Mouse (Mus musculus) hematopoietic stem cell, adult 5-6 weeks (primary cell): ENCODE results near the gene Drd3. TPM values are rescaled to one million over a fixed set of nuclear protein-coding genes. Genes with fewer than 3 reads are reported as not detected.

Experiments used
- ATAC-seq, 2 experiments: fragments of 125-278 bp in 1 of 2; replicated peaks in 1 of 2; 2 replicates each; pipeline ENCODE4 v1.8.0; 2016 to 2017; ENCODE audit warnings: inconsistent platforms in 2 of 2, mild to moderate bottlenecking in 2 of 2, moderate number of reproducible peaks in 2 of 2, low read depth in 1 of 2, moderate TSS enrichment in 1 of 2; ENCODE audit not compliant: low FRiP score in 2 of 2, poor library complexity in 2 of 2, severe bottlenecking in 2 of 2, insufficient read depth in 1 of 2, low TSS enrichment in 1 of 2
- total RNA-seq: library from RNA; stranded (forward); fragments of 172-1452, 232-1000 nt; gene quantifications from 2 replicates; pipeline ENCODE4 v1.2.3, GENCODE M21; 2017

The Drd3 gene
- total RNA-seq: not detected in 2 replicates

DNA sequence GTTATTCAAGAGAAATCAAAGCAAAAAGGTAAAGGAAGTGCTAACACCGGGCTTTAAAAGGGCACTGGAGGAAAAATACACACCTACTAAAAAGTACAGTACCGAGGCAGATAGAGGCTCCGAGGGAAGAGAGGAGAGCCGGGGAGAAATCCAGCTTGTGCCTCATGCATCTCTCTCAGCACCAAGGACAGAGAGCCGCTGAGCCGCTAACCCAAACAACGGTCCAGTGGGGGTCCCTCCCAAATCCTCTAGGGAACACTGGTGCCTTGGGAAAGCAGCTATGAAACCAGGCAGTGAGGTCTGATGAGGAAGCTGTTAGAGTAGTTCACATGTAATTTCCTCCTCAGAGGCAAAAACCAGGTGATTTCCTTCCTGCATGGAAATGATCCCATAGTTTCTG lies at the start of gene Drd3:
Gene Drd3 (plus strand): TSS at position 276 of the 400 bp plus-strand sequence.
- ATAC-seq: no peak

GRCm38 (mm10) chr16:43708335-43709061 lies 45.3 kb upstream of the Drd3 start:
- ATAC-seq: no peak

DNA sequence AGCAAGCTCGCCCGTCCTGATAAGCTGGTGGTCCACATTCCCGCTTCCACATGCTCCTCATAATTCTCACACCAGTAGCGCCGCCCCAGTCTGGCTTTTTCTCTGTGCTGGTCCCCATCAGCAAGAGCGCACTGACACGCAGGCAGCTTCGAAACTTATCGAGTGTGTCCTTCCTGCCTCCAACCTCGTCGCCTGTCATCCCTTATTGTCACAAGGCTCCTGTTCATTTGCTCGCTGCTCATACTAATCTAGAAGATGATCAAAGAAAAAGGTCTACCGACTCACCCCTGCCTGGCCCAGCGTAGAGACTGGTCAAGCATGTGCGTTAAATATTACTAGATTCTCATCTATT lies 44.8 kb upstream of the Drd3 start:
- ATAC-seq: no peak

GRCm38 (mm10) chr16:43709432-43710133 lies 44.2 kb upstream of the Drd3 start:
- peak; percentile 74 to 78; a peak in 3 of 4 replicates for ATAC-seq

DNA sequence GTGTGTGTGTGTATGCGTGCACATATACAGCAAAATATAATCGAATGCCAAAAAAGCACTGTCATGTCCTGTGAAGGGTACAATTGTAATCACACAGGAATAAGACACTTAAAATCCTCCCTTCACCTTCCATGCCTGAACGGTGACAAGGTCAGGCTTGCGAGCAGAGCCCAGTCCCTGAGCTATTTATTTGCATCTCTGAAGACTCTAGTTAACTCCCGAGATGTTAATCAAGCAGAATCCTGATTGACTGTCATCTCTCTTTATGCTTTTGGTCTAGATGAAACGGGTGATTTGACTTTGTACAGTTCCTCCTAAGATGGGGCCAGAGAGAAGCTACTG lies 43.7 kb upstream of the Drd3 start:
- no peak for ATAC-seq

DNA sequence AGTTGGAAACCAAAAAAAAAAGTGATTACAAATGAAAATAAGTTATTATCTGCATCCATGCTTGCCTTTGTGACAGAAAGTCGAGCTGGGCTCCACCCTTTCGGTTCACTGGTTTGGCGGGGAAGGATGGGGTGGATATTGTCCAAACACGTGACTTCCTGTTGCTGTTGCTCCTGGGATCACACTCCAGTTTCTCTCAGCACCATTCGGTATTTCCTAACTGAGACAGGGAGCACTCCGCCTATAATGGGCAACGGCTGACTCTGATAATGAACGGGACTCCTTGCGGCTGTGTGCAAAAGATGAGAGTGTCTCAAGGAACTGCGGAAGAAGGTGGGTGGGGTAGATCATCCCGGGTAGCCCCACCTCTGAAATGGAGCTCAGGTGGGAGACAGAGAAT lies 43.2 kb upstream of the Drd3 start:
- no peak for ATAC-seq

GRCm38 (mm10) chr16:43711361-43711760 lies 42.5 kb upstream of the Drd3 start:
- ATAC-seq: no peak

- no peak for ATAC-seq
These were observed 29.4 kb upstream of the Drd3 start for GRCm38 (mm10) chr16:43724444-43724843.

DNA sequence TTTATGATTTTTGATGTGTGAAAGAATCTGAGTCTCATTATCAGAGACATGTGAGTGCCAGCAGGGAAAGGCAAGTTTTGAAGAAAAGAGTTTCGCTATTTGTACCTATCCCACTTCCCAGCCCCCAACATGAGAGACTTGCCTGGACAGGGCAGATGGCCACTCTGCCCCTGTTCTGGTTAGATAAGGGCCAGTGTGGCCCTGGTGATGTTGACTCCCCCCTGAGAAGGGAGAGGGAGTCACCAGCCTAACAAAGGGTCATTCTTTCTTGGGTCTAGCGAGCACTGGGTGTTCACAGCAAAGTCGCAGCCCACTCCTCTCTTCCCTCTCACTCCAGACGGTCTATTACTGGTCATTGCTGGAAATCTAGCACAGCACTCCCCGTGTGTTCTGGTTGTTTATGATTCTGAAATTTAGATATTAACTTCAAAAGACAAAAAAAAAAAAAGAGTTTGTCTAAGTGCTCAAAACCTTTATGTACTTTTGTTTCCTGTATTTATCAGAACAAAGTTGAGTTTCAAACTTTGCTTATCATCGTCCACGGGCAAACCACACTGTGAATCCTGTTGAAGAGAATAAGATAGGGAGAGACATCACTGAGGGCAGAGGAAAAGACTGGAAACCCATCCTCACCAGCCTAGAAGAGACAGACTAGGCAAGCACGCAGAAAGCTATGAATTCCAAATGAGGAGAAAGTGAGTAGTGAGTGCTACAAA lies 24.2 kb upstream of the Drd3 start:
- ATAC-seq: no peak

DNA sequence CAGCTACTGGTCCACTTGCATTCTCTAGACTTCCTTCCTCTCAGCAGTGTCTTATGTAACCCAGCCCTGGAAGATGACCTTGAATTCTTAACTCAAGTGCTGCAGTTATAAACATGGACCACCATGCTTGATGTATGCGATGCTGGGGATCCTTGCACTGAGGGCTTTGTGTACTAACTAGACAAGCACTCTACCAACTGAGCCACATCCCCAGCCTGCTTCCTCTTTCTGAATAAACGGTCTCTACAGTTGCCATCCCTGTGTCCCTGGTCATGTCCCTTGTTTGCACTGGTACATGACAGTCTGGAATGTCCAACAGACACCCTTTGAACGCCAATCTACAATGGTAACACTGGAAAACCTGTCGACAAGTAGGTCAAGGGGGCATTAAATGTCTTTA lies 23.5 kb upstream of the Drd3 start:
- ATAC-seq: no peak

GRCm38 (mm10) chr16:43732496-43732895 lies 21.3 kb upstream of the Drd3 start:
- ATAC-seq: no peak

DNA sequence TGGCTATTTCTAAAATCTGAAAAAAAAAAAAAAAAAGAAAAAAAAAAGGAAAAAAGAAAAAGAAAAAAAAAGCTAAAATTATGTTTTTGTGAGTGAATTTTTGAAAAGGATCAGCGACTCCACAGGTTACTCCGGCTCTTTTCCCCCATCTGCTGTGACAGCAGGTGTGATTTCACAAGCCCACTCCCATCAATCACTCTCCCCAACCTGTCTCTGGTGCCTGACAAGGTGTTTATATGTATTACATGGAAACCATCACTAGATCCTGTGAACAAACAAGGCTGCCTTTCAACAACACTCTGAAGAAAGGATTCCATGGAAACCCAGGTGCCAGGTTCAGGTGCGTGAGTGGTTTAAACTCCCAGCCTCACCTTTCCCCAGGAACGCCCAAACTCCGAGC lies 20.9 kb upstream of the Drd3 start:
- no peak for ATAC-seq

DNA sequence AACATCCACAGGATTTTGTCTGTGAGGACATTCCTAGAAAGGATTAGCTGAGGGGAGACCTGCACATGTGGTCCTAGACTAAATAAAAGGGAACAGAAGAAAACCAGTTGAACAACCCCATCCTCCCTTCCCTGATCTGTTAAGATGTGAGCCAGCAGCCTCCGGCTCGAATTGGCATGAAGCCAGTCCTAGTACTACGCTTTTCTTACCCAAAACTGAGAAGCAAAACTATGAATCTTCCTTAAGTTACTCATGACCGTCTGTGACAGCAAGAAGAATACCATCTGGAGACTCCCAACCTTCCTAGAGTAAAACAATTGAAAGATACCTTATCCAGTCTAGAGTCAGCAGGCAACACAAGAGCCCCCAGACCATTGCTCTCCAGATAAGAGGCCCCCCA lies 15.9 kb upstream of the Drd3 start:
- no peak for ATAC-seq

DNA sequence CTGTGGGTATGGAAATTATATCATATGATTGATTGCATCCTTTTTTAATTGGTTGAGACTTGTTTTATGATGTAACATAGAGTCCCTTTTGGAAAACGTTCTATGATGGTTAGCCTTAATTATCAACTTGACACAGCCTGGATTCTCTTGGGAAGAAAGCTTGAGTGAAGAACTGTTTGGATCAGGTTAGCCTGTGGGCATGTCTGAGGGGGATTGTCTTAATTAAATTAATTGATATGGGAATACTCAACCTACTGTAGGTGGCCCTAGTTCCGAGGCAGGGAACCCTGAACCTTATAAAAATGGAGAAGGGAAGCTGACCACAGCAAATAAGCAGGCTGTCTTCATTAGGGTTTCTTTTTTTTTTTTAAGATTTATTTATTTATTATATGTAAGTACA lies 12.9 kb upstream of the Drd3 start:
- ATAC-seq: no peak

- ATAC-seq: no peak
These were observed 5.4 kb upstream of the Drd3 start for GRCm38 (mm10) chr16:43748424-43748823.

DNA sequence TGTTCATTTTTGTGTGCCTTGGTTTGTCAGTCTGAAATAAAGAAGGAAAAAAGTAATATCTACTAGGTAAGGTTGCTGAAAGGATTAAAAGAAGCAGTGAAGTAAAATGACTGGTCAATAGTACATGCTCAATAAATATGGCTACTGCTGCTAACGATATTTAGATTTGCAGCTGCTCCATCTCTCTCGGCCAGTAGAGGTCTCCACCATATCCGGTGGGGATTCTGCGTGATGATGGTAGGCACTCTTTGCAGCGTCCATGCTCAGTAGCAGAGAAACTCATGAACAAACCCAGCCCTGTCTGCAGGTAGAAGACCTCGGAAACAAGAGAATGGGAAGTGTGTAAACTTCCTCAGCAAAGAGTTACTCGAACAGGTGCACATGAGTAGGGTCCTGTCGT lies 926 bp upstream of the Drd3 start:
- no peak for ATAC-seq

DNA sequence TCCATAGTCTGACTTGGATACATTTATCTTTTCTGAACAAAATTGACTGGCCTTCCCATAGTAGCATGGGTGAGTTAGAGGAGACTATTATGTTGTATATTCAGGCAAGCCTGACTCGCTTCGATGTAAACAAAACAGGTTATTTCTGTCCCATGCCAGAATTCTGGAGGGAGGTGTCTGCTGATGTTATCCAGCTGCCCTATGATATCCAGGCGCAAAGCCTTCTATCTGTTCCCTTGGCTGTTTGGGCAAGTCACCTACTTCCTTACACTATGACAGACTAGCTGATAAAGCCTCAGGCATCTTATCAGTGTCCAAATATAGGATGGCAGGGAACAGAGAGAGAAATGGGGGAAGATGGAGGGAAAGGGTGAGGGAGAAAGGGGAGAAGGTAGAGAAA lies 18.5 kb downstream of the Drd3 start:
- ATAC-seq: no peak

GRCm38 (mm10) chr16:43772766-43773165 lies 18.9 kb downstream of the Drd3 start:
- ATAC-seq: no peak

- no peak for ATAC-seq
These were observed 19.7 kb downstream of the Drd3 start for GRCm38 (mm10) chr16:43773506-43773905.
